Mouse (Mus musculus) liver, adult 2 months (tissue): ENCODE measurements around the gene Cars. TPM values are rescaled to one million over a fixed set of nuclear protein-coding genes. Genes with fewer than 3 reads are reported as not detected.

Experiments used
- DNase-seq: peaks from one replicate; pipeline ENCODE4 v3.0.0-alpha.2; 2011; ENCODE audit warnings: low read depth, low spot score; ENCODE audit errors: extremely low read depth
- H3K27ac ChIP-seq: fragments of 200-500 bp; replicated peaks from 2 replicates; pipeline ENCODE4 v1.5.1; 2012; ENCODE audit warnings: low read depth, mild to moderate bottlenecking, control low read depth, inconsistent platforms, low read length; ENCODE audit not compliant: insufficient read depth
- H3K27me3 ChIP-seq: fragments of 200-500 bp; 2 replicates; pipeline ENCODE4 v1.6.1; 2012; ENCODE audit warnings: mild to moderate bottlenecking, moderate library complexity, low read length, inconsistent platforms; ENCODE audit not compliant: control insufficient read depth, insufficient read depth
- H3K36me3 ChIP-seq: fragments of 200-500 bp; 2 replicates; pipeline ENCODE4 v1.6.1; 2012; ENCODE audit warnings: low read length, inconsistent platforms; ENCODE audit not compliant: control insufficient read depth, insufficient read depth
- H3K4me1 ChIP-seq: fragments of 200-500 bp; 2 replicates; pipeline ENCODE4 v1.6.1; 2011; ENCODE audit warnings: low read length; ENCODE audit not compliant: control insufficient read depth, insufficient read depth
- H3K4me3 ChIP-seq: fragments of 200-500 bp; 2 replicates; pipeline ENCODE4 v1.5.1; 2011; ENCODE audit warnings: low read depth, mild to moderate bottlenecking, control low read depth, low read length, moderate library complexity; ENCODE audit not compliant: insufficient read depth
- H3K79me2 ChIP-seq: fragments of 200-500 bp; 2 replicates; pipeline ENCODE4 v1.6.1; 2012; ENCODE audit warnings: inconsistent platforms, mild to moderate bottlenecking, low read length, moderate library complexity; ENCODE audit not compliant: control insufficient read depth, insufficient read depth
- H3K9ac ChIP-seq: fragments of 200-500 bp; 2 replicates; pipeline ENCODE4 v1.6.1; 2012; ENCODE audit warnings: low read depth, mild to moderate bottlenecking, control low read depth, inconsistent platforms, low read length
- CTCF ChIP-seq: fragments of 200-500 bp; IDR thresholded peaks from 2 replicates; pipeline ENCODE4 v1.5.1; 2011; ENCODE audit warnings: low read depth, low read length, control low read depth
- POLR2A ChIP-seq: fragments of 200-500 bp; IDR thresholded peaks from 2 replicates; pipeline ENCODE4 v1.6.1; 2011; ENCODE audit warnings: low read length, control low read depth; ENCODE audit not compliant: insufficient read depth; ENCODE audit errors: extremely low read depth
- WGBS: fragments of 180-500 bp; shearing (Covaris S2); methylation state at CpG from one replicate; pipeline ENCODE4 v1.1.7; 2018; 5-methylcytosine and 5-hydroxymethylcytosine counted together
- polyA plus RNA-seq: library from polyadenylated mRNA; depleted of rRNA; stranded (reverse); fragments of >200 nt; gene quantifications from 2 replicates; pipeline ENCODE4 v1.2.3, GENCODE M21; 2012
- total RNA-seq: library from RNA; depleted of rRNA; stranded (reverse); fragments of >200 nt; gene quantifications from 2 replicates; pipeline ENCODE4 v1.2.3, GENCODE M21; 2014

The Cars gene
- total and polyA plus RNA-seq, 2 experiments: 13.6 to 20.0 TPM

DNA sequence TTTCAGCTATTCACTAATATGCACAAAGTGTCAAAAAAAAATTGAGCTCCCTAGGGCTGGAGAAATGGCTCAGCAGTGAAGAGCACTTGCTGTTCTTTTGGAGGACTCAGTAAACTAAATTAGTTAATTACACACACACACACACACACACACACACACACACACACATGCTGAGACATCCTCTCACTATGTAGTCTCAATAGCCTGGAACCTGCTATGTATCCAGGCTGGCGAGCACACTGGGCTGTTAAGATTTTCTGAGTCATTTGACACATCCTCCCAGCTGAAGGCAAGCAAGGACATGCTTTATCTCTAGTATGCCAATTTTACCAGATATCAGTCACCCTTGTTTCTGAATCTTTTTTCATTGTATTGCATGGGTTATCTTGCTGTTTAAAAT, 21.1 kb upstream of the Cars start:
- H3K4me1 ChIP-seq: no peaks in the 10 kb centered on the region; the same call in 1 of the 2 replicates
- H3K9ac ChIP-seq: no peak overlapping the region
- TF ChIP-seq POLR2A (no peak), CTCF (no peak)
- H3K4me3 ChIP-seq: no peak overlapping the region
- DNase-seq: no peak
- no peaks in the 10 kb centered on the region for H3K27me3 ChIP-seq
- no peak overlapping the region for H3K27ac ChIP-seq
- 24% methylated on average over 1 of the region's 1 CpGs for WGBS
- no peaks in the 10 kb centered on the region for H3K36me3 ChIP-seq
- H3K79me2 ChIP-seq: no peaks in the 10 kb centered on the region

GRCm38 (mm10) chr7:143614404-143615135, 14.7 kb upstream of the Cars start:
- no peaks in the 10 kb centered on the region for H3K79me2 ChIP-seq
- H3K27ac ChIP-seq: peak overlapping the region; percentile 42
- H3K4me1 ChIP-seq: no peaks in the 10 kb centered on the region
- no peak overlapping the region for H3K9ac ChIP-seq
- H3K27me3 ChIP-seq: no peaks in the 10 kb centered on the region
- peak; percentile 14 for DNase-seq
- WGBS: 55% methylated on average over 9 of the region's 9 CpGs
- no peak for TF ChIP-seq CTCF
- TF ChIP-seq POLR2A: no peak
- H3K4me3 ChIP-seq: no peak overlapping the region
- no peaks in the 10 kb centered on the region for H3K36me3 ChIP-seq

GRCm38 (mm10) chr7:143612215-143612614, 12.3 kb upstream of the Cars start:
- no peak overlapping the region for H3K27ac ChIP-seq
- H3K4me1 ChIP-seq: no peaks in the 10 kb centered on the region
- H3K79me2 ChIP-seq: no peaks in the 10 kb centered on the region
- no peak for TF ChIP-seq POLR2A
- peak; percentile 49; the same call in 1 of the 2 replicates for TF ChIP-seq CTCF
- no peak for DNase-seq
- H3K27me3 ChIP-seq: no peaks in the 10 kb centered on the region
- H3K9ac ChIP-seq: no peak overlapping the region
- no peak overlapping the region for H3K4me3 ChIP-seq
- WGBS: 69% methylated on average over 3 of the region's 3 CpGs
- H3K36me3 ChIP-seq: no peaks in the 10 kb centered on the region

- no peaks in the 10 kb centered on the region for H3K27me3 ChIP-seq
- no peak overlapping the region for H3K4me3 ChIP-seq
- peak overlapping the region; percentile 38; the same call in 1 of the 2 replicates for H3K27ac ChIP-seq
- no peaks in the 10 kb centered on the region for H3K79me2 ChIP-seq
- peak; percentile 14 for DNase-seq
- TF ChIP-seq CTCF (no peak), POLR2A (no peak)
- whole genome bisulfite sequencing: 73% methylated on average over 3 of the region's 3 CpGs
- peaks cover 6% of the 10 kb centered on the region for H3K4me1 ChIP-seq
- H3K9ac ChIP-seq: no peak overlapping the region
- no peaks in the 10 kb centered on the region for H3K36me3 ChIP-seq
These were observed 5.4 kb upstream of the Cars start for GRCm38 (mm10) chr7:143605321-143605720.

DNA sequence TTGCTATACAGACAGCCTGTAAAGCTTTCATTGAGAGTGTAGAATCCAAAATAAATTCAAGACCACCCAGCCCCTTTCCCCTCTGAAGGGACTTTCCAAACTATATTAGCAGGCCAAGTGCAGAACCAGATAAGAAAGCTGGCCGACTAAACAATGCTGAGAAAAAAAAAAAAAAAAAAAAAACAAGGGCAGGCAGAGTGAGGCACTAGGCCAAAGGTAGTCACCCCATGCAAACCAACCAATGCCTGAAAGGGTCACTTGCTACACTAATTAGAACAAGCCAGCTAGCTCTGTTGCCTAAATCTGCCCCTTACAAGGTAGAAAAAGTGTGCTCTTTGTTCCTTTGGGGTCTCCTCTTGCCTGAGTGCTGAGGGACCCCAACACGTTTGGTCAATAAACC, 5.0 kb upstream of the Cars start:
- peak; percentile 70 for DNase-seq
- TF ChIP-seq CTCF: no peak
- Histone ChIP-seq H3K4me1 (peaks cover 6% of the 10 kb centered on the region), H3K79me2 (no peaks in the 10 kb centered on the region), H3K4me3 (no peak overlapping the region), H3K27me3 (no peaks in the 10 kb centered on the region), H3K36me3 (no peaks in the 10 kb centered on the region), H3K9ac (no peak overlapping the region), H3K27ac (peak overlapping the region; percentile 38; the same call in 1 of the 2 replicates)
- WGBS: 49% methylated on average over 2 of the region's 2 CpGs

DNA sequence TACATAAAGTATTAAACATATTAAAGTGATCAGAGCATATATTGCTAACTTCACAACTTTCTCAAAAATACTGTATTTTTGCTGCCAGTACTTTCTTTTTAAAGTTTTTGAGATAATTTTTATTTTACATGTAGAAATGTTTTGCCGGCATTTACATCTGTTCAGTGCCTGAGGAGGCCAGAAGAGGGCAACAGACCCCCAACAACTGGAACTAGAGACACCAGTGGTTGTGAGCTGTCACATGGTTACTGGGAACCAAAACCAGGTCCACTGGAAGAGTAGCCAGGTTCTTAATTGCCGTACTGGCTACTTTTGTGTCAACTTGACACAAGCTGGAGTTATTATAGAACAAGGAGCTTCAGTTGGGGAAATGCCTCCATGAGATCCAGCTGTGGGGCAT, 1.8 kb upstream of the Cars start:
- DNase-seq: no peak
- no peaks in the 10 kb centered on the region for H3K36me3 ChIP-seq
- H3K4me3 ChIP-seq: no peak overlapping the region
- peaks cover 14% of the 10 kb centered on the region; the same call in 1 of the 2 replicates for H3K79me2 ChIP-seq
- peaks cover 14% of the 10 kb centered on the region for H3K4me1 ChIP-seq
- TF ChIP-seq POLR2A (no peak), CTCF (peak; percentile 13; the same call in 1 of the 2 replicates)
- H3K9ac ChIP-seq: no peak overlapping the region
- no peaks in the 10 kb centered on the region for H3K27me3 ChIP-seq
- no peak overlapping the region for H3K27ac ChIP-seq
- 79% methylated on average over 2 of the region's 2 CpGs for WGBS
